Mouse (Mus musculus): ENCODE data around the gene Slc4a1ap. TPM values are rescaled to one million over a fixed set of nuclear protein-coding genes. Genes with fewer than 3 reads are reported as not detected.
A peak's percentile ranks its signal among the peaks of the same experiment; 100 is the strongest.

The Slc4a1ap gene
- total and polyA plus RNA-seq, 3 experiments: 41.6 to 523 (median 41.7) TPM

DNA sequence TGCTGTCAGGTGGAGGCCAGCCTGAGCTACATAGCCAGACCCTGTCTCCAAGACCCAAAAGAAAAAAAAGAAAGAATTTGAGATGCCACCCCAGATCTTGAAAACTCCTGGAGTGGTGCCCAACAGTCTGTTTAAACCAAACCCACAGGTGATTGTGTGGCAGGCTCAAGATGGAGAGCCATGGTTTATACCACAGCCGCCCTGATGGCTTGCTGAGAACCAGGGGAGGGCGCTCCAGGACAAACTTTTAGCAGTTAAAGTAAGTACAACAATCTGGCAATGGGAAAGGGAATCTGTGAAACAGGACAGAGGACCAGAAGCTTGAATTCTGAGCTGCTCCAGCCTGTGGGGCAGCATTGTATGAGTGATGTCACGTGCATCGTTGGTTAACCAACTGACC is 71.8 kb downstream of the Slc4a1ap start (continued):
- peak; percentile 67 to 92 (median 80) for TF ChIP-seq CTCF (IDR thresholded peaks at IDR 0.05 in 2 of 3, conservative IDR thresholded peaks at IDR 0.05 in 1 of 3; ENCODE audit: control insufficient read depth in 1 of 3, insufficient read depth in 1 of 3, low read depth in 2 of 3, low read length in 3 of 3, poor library complexity in 1 of 3, severe bottlenecking in 1 of 3)
- TF ChIP-seq JUND (IDR thresholded peaks at IDR 0.05; ENCODE audit: low read depth, low read length): no peak
- no peak for TF ChIP-seq CHD1 (IDR thresholded peaks at IDR 0.05; ENCODE audit: low read depth, low read length)
- TF ChIP-seq KAT2A (conservative IDR thresholded peaks at IDR 0.05; ENCODE audit: low read depth, low read length): no peak
- peak; percentile 33; the same call in 1 of the 2 replicates for TF ChIP-seq RCOR1 (IDR thresholded peaks at IDR 0.05; ENCODE audit: low read depth, low read length)
- TF ChIP-seq USF1 (IDR thresholded peaks at IDR 0.05; ENCODE audit: low read depth, low read length): no peak
- no peak for TF ChIP-seq CHD2 (IDR thresholded peaks at IDR 0.05; ENCODE audit: low read length)
- TF ChIP-seq MEF2A (IDR thresholded peaks at IDR 0.05; ENCODE audit: extremely low read depth, insufficient replicate concordance, low read depth, low read length, poor library complexity, severe bottlenecking): no peak
- no peak for TF ChIP-seq NELFE (IDR thresholded peaks at IDR 0.05; ENCODE audit: low read depth, low read length)
- TF ChIP-seq MYB (IDR thresholded peaks at IDR 0.05; ENCODE audit: low read depth, low read length): no peak
- no peak for TF ChIP-seq ZKSCAN1 (IDR thresholded peaks at IDR 0.05; ENCODE audit: low read depth, low read length)
- 0 out of 4 replicates have a peak, but pooled peaks of 1 of the 2 experiments have one; percentile 31 for TF ChIP-seq POLR2A (IDR thresholded peaks at IDR 0.05; ENCODE audit: control insufficient read depth in 1 of 2, insufficient read depth in 1 of 2, low read depth in 1 of 2, low read length in 2 of 2, poor library complexity in 1 of 2)
- no peak for TF ChIP-seq POLR2AphosphoS2 (IDR thresholded peaks at IDR 0.05; ENCODE audit: low read length)
- TF ChIP-seq EP300 (IDR thresholded peaks at IDR 0.05; ENCODE audit: low read depth in 1 of 2, low read length in 2 of 2): no peak; a peak in 1 of 4 replicates
- no peak for TF ChIP-seq TAL1 (IDR thresholded peaks at IDR 0.05; ENCODE audit: low read length)
- no peak for TF ChIP-seq UBTF (IDR thresholded peaks at IDR 0.05; ENCODE audit: borderline replicate concordance, insufficient read depth, low read depth, low read length)
- no peak; the same call in 1 of the 2 replicates for TF ChIP-seq ETS1 (IDR thresholded peaks at IDR 0.05; ENCODE audit: low read depth, low read length)
- TF ChIP-seq SIN3A (IDR thresholded peaks at IDR 0.05; ENCODE audit: low read length): peak; percentile 74
- TF ChIP-seq MYC (IDR thresholded peaks at IDR 0.05; ENCODE audit: low read depth, low read length): no peak
- TF ChIP-seq TCF12 (IDR thresholded peaks at IDR 0.05; ENCODE audit: low read depth, low read length): no peak
- TF ChIP-seq BHLHE40 (IDR thresholded peaks at IDR 0.05; ENCODE audit: borderline replicate concordance, low read depth, low read length): no peak
- TF ChIP-seq MXI1 (IDR thresholded peaks at IDR 0.05; ENCODE audit: low read depth, low read length): peak; percentile 60
- TF ChIP-seq MAFK (IDR thresholded peaks at IDR 0.05; ENCODE audit: borderline replicate concordance, low read depth, low read length): no peak

DNA sequence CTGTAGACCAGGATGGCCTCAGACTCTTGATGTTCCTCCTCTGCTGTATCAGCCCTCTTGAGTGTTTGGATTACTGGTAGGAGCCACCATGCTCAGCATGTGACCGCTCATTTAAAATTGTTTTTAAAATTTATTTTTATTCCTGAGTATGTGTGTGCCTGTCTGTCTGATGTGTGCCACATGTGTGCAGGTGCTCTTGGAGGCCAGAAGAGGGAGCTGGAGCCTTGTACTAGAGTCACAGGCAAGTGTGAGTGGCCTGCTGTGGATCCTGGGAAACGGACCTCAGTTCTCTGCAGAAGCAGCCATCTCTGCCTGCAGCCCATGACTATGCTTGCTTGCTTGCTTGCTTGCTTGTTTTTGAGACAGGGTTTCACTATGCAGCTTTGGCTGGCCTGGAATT is 72.4 kb downstream of the Slc4a1ap start:
- peak overlapping the region; percentile 1; the same call in 1 of the 2 replicates for H3K27ac ChIP-seq (ENCODE audit: control insufficient read depth, low read depth, low read length)
- no peaks in the 10 kb centered on the region for H3K27me3 ChIP-seq (ENCODE audit: control insufficient read depth in 1 of 2, insufficient read depth in 2 of 2, low read length in 2 of 2)
- H3K9ac ChIP-seq (ENCODE audit: control insufficient read depth, low read depth, low read length, poor library complexity, severe bottlenecking): no peak overlapping the region
- H3K4me1 ChIP-seq (ENCODE audit: control insufficient read depth in 1 of 2, insufficient read depth in 2 of 2, low read length in 2 of 2): peaks cover 22 to 64% of the 10 kb centered on the region in 2 experiments
- H3K4me3 ChIP-seq (ENCODE audit: control insufficient read depth in 1 of 2, insufficient read depth in 1 of 2, low read depth in 2 of 2, low read length in 2 of 2): no peak overlapping the region; a peak in 1 of 4 replicates
- no peak for TF ChIP-seq ZMIZ1 (IDR thresholded peaks at IDR 0.05; ENCODE audit: low read depth, low read length)
- TF ChIP-seq ETS1 (IDR thresholded peaks at IDR 0.05; ENCODE audit: low read depth, low read length): no peak
- TF ChIP-seq MYC (IDR thresholded peaks at IDR 0.05; ENCODE audit: low read depth, low read length): 0 out of 2 replicates have a peak, but pooled peaks have one; percentile 26
- peak; percentile 58 to 74 (median 70) for TF ChIP-seq CTCF (IDR thresholded peaks at IDR 0.05 in 2 of 3, conservative IDR thresholded peaks at IDR 0.05 in 1 of 3; ENCODE audit: control insufficient read depth in 1 of 3, insufficient read depth in 1 of 3, low read depth in 2 of 3, low read length in 3 of 3, poor library complexity in 1 of 3, severe bottlenecking in 1 of 3)
- TF ChIP-seq JUND (IDR thresholded peaks at IDR 0.05; ENCODE audit: low read depth, low read length): no peak
- TF ChIP-seq E2F4 (IDR thresholded peaks at IDR 0.05; ENCODE audit: borderline replicate concordance, low read depth, low read length): no peak
- TF ChIP-seq SMC3 (IDR thresholded peaks at IDR 0.05; ENCODE audit: low read depth, low read length): peak; percentile 70
- TF ChIP-seq ZC3H11A (IDR thresholded peaks at IDR 0.05; ENCODE audit: low read depth, low read length): peak; percentile 68
- TF ChIP-seq MYB (IDR thresholded peaks at IDR 0.05; ENCODE audit: low read depth, low read length): no peak
- no peak for TF ChIP-seq USF2 (IDR thresholded peaks at IDR 0.05; ENCODE audit: borderline replicate concordance in 1 of 2, insufficient read depth in 1 of 2, low read depth in 1 of 2, low read length in 2 of 2)
- peak; percentile 76 for TF ChIP-seq RAD21 (IDR thresholded peaks at IDR 0.05; ENCODE audit: low read depth, low read length)
- H3K79me2 ChIP-seq (ENCODE audit: control insufficient read depth, insufficient read depth, low read length, poor library complexity): peaks cover 31% of the 10 kb centered on the region
- H3K9me3 ChIP-seq (replicated peaks; ENCODE audit: insufficient read depth, low read length): no peaks in the 10 kb centered on the region
- peaks cover 5 to 58% of the 10 kb centered on the region in 2 experiments; a peak in 3 of 4 replicates for H3K36me3 ChIP-seq (ENCODE audit: control insufficient read depth in 1 of 2, insufficient read depth in 2 of 2, low read length in 2 of 2)
- DNase-seq (ENCODE audit: low read depth, low spot score): peak; percentile 72
